Mouse (Mus musculus) spleen, postnatal 14 days (tissue): ENCODE results near the gene Mettl16.
"Not testable (repeated sequence)": the region's sequence is repeated elsewhere in the genome, so short reads cannot be mapped to it uniquely, and the experiment has no call there.

Experiments used
- DNase-seq, 2 experiments: peaks; one replicate each; pipeline ENCODE4 v3.0.0; 2021 to 2022; ENCODE audit warnings: low spot score in 2 of 2

Mettl16 gene

DNA sequence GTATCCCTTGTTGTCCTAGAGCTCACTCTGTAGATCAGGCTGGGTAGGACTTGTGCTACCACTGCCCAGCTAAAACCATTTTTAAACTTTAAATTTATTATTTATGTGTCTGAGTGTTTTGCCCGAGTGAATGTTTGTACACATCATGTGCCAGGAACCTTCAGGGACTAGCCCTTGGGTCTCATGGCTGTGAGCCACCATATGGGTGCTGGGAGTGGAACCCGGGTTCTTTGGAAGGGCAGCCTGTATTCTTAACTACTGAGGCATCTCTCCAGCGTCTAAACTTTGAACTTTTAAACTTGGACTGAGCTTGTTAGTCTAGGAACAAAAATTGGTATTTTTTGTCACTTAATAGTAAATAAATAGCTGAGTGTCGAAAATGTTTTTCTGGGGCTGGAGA is 22.2 kb downstream of the Mettl16 start:
- DNase-seq: no peak

DNA sequence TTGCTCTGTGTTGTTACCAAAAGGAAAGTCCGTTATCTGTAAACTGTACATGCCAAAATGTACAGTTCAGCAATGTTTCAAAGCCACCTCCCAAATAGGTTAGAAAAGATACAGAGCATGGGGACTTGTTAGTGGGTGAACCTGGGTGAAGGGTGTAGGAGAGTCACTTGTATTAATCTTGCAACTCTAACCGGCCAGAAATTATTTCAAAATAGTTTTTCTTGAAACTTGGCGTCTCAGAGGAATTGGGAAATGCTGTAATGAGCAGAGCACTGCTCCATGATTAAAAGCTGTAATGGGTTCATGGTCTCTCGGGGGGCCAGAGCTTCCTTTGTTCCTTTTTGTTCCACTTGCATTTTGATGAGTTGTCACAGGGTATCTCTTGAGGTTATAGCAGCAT is 30.0 kb downstream of the Mettl16 start:
- no peak for DNase-seq

DNA sequence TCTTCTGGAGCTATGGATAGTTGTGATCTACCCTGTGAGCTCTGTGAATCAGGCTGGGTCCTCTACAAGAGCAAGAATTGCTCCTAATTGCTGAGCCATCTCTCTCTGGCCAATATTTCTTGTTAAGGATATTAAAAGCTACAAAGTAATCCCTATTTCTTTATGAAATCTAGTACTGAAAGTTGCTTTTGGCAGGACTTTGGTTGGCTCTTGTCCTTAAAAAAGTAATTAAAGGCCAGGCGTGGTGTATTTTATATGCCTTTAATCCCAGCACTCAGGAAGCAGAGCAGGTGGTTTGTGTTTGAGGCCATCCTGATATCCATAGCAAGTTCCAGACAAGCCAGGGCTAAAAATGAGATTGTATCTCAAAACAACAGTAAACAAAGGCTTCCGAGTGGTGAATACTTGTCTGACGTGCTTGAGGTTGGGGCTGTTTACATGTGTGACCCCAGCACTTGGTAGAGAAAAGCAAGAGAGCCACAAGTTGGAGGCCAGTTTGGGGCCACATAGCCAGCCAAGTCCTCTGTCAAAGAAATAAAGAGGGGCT is 33.5 kb downstream of the Mettl16 start:
- DNase-seq: no peak

DNA sequence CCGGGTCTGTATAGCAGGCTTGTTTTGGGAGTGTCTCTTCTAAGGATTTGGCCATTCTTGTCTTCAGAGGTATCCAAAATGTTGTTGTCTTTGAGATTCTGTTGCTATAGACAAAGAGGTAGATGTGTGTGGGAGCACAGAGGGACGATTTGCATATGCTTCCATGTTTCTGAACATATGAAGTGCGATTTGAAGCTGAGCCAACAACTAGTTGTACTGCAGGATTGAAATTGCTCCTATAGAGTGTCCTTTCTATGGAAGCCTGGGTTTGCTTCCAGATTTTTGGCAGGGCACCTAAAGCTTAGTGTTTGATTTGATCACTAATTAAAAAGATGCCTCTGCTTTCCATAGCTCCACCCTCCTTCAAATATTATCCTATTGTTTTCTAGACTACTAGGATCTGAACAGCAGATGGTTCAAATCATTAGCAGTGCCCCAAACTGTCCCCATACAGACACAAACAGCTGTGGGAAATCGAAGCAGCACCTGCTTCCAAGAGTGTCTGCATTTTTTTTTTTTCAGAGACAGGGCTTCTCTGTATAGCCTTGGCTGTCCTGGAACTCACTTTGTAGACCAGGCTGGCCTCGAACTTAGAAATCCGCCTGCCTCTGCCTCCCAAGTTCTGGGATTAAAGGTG is 36.7 kb downstream of the Mettl16 start:
- no peak for DNase-seq

DNA sequence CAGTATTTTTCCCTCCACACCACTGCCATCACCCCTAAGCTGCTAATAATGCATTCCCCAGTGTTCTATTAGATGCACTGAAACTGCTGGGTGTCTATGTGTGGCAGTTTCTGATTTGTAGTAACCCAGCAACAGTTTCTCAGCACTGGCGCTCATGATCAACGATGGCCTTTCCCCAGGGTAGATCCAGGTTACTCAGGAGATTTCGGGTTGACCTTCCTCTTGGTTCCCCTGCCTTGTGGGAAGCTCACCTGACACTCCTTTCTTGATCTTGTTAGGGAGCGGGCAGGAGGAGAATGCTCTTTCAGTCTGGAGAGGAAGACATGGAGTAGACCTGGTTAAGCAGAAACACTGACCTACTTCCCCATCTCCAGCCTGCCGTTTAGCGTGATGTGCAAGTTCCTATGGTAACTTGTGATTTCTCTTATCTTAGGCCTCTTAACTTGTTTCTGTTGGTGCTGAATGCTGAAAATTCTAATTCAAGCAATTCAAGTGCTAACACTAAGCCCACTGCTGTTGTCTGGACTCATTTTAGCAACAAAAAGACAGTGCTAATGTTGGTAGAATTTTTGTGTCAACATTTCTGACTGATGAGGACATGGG is 37.7 kb downstream of the Mettl16 start:
- no peak for DNase-seq

DNA sequence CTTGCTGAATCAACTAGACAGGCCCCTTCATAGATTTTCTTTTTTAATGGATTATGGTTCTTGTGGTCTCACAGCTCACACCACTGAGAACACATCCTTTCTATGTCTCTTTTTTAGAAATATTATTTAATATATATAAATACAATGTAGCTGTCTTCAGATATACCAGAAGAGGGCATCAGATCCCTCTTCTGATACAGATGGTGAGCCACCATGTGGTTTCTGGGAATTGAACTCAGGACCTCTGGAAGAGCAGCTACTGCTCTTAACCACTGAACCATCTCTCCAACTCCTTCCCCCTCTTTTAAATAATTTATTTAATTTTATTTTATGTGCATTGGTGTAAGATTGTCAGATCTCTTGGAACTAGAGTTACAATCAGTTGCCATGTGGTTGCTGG is 39.5 kb downstream of the Mettl16 start:
- no peak for DNase-seq

DNA sequence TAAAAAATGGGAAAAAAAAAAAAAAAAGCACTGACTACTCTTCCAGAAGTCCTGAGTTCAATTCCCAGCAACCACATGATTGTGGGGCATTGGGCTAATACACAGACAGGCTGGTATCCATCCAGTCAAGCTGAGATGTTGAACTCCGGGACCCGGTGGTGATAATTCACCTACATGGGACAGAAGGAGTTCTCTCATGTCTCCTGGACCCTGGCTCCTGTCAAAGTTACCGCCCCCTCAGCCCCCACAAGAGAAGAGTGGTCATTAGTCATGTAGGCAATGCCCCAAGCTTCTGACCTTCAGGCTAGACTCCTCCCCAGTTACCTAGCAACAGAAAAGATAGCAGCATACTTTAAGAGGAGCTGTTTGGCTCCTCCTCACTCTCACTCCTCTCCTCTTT is 40.4 kb downstream of the Mettl16 start:
- not testable (repeated sequence) for DNase-seq

DNA sequence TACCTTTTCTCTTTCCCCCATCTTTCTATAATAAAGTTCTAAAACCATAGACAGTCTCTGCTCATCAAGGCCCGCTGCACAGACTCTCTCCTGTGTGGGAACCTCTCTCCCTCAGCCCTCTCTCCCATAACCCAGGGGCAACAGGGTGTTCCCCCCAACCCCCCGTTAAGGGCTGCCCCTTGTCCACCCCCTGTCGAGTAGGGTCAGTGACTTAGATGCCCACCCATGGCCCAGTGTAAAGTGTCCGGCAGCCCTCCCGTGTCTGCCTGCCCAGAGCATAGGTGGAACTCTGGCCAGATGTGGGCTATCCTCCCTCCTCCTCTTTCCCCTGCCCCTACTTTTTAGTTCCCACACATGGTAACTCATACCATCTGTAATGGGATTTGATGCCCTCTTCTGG is 40.9 kb downstream of the Mettl16 start:
- DNase-seq: no peak

DNA sequence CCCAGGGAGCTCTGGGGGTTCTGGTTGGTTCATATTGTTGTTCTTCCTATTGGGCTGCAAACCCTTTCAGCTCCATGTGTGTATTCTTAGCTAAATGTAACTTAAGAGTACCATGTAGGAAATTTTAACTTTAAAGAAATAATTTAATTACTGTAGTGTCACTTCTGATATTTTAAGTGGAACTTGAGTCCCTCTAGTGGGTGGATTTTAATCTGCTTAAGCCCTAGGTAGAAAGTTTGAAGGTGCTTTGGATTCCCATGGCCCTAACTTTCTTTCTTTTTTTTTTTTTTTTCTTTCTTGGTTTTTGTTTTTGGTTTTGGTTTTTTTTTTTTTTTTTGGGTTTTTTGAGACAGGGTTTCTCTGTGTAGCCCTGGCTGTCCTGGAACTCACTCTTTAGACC is 45.2 kb downstream of the Mettl16 start:
- DNase-seq: no peak

DNA sequence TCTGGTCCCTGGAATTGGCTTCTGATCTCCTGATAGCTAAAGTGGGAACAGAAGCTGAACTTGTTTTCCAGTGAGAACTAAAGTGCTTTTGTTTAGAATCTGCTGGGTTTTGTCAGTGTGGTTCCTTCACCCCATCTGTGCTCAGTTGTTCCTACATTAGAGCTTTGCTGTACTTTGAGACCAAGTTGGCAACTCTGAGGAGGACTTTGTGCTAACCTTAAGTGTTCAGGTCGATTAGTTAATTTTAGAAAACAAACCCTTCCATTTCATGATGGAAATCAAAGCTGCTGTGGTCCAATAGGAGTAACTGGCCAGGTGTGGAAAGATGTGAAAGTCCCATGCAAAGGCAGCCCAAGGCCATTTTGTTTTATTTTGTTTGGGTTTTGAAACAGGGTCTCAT is 50.3 kb downstream of the Mettl16 start:
- DNase-seq: no peak

DNA sequence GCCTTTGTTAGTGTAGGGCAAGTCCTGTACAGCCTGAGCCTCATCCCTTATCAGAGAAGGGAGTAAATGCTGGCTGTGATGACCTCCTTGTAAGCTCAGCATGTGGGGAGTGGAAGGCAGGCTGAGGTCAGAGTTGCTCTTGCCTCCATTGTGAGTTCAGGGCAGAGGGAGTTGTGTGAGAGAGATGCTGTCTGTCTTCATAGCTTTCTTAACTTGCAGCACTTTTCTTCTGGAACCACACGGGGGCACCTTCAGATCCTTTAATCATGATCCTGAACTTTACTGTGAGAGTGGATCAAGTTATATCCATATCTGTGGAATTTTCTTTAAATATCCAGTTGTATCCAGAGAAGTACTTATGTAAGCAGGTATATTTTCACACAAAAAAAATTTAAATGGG is 50.8 kb downstream of the Mettl16 start:
- DNase-seq: no peak

DNA sequence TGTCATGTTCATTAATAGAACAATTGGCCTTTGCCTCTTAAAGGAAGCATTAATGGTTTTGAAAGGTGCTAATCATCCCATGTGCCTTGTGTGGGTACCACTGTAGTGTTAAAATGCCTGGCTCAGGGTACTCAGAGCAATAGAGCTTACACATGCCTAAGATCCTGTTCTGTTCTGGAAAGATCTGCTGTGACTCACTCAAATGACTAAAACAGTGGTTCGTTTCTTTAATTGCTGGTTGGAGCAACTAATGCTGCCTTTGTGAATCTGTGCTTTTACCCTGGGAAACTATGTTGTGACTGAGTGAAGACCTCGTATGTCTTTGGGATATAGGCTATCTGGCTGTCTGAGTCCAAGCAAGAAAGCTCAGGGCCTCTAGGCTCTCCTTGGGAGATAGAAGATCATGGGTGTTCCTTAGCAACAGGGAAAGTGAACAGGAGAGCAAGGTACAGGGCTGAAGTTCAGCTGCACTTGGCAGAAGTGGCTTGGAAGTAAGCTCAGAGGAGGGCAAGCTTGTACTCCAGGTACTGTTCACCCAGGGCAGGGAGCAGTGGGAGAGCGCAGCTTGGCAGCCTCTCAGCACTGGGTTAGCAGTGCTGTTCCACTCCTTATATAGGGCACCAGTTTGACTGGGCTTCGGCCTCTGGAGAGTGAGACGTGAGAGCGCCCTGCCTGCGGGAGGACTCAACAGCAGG is 52.3 kb downstream of the Mettl16 start:
- DNase-seq: no peak

DNA sequence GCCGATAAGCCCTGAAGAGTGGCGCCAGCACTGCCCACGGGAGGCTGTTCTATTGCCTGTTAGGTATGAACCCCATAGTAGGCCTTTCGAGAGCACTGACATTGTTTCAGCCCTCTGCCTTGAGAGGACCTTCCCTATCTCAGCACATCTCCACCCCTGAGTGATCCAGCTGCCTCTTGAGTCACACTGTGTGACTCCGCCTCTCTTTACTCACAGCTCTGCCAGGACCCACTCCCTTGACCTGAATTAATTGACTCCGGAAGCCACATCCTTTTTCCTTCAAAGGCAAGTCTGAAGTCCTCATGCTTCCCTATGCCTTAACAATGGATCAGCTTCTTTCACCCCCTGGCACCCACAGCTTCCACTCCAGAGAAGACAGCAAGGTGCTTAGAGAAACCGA is 55.5 kb downstream of the Mettl16 start:
- DNase-seq: no peak

DNA sequence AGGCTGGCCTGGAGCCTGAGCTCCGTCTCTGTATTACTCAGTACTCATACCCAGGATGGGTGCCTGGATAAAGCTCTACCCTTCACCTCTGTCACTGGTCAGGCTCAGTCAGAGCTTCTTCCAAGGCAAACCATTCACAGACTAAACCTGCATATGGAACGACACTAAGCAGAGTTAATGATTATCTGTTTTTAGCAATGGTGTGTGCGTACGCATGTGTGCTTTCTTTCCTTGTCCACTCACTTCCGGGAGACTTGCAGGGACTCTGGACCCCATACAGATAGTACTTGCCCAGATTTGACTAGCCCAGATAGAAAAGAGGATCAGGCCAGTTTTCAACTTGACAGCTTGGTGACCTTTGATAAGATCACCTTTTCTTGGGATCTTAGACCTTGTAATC is 56.1 kb downstream of the Mettl16 start:
- no peak for DNase-seq

DNA sequence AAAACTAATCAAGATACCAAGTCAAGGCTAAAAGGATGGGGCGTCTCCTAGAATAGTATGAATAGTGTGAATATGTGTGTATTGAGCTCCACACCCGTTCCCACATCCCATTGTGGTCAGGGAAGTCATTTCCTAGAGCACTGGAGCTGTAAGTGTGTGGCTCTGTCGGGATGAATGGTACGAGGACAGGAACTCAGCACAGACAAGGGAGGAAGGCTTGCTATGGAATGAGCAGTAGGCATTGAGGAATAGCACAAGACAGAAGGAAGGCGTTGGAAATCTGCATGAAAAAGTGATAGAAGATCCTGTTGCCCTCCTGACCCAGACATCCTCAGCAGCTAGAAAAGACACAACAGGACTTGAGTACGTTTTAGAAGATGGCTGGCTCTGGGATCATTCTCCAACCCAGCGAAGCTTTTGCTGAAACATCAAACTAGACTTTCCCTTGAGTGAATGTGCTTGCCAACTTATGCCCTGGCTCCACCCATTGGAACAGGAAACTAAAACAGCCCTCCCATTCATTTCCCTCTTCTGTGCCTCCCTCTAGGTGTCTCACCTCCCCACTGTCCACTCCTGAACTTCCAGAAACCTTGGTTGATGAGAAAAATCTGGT is 57.3 kb downstream of the Mettl16 start:
- DNase-seq: no peak

DNA sequence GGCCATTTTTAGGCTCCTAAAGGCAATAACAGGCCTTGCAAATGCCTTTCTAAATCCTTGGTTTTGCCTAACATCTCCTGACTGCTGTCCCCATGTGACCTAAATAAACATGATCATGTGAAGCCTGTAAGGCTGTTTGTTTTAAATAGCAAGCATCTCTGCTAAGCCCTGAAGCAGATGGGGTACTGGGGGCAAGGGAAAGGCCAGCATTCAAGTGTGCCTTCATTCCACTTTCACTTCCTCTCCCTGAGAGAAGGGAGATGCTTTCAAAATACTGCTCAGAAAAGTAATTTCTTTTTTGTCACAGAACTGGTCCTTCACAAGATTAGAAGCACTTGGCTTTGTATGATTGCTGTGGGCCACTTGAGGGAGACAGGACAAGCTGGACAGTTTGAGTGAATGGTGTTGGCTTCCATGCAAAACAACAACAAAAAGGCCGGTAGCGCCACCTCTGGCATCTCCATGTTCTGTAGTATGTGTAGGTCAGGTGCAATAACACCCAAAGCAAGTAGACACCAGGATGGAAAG is 57.8 kb downstream of the Mettl16 start:
- DNase-seq: no peak

DNA sequence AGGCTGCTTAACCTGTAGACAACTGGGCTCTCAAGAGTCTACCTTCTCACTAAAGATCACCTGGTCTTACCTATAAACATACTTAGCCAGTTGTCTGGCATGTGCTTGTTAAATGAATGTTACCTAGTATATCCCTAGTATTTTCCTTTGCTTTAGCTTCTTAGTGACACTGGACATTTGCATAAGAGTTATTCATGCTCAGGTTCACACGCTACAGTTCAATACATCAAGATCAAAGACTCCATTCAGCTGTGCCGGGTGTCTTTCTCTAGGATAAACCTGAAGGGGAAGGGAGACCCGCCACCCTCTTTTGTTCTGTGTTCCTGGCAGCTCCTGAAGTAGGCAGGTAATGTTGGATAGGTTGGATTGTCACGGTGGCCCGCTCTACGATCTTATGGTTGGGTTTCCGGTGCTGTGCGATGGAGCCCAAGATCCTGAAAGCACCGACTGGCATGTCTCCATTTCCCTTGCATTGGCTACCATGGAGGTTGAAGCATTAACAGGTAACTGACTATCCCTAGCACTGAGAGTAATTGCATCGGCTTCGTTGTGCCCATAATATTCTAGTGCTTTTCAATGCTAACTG is 58.4 kb downstream of the Mettl16 start:
- DNase-seq: no peak

DNA sequence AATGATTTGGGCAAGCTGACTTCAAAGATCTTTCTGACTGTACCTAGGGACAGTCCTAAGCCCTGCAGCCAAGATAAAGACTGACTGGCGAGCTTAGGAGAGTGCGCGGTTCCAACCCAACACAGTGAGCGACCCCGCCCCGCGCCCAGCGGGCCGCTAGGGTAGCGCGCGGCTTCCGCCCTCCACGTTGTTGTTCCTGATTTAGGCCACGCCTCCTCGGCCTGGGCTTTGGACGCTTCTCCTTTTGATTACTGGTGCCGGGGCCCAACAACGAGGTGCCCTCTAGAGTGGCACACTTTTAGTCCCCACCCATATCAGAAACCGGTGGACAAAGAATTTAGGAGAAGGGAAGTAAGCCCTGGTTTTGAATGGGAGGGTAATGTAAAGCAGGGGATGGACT is 59.2 kb downstream of the Mettl16 start:
- peak; percentile 78 to 84 for DNase-seq

DNA sequence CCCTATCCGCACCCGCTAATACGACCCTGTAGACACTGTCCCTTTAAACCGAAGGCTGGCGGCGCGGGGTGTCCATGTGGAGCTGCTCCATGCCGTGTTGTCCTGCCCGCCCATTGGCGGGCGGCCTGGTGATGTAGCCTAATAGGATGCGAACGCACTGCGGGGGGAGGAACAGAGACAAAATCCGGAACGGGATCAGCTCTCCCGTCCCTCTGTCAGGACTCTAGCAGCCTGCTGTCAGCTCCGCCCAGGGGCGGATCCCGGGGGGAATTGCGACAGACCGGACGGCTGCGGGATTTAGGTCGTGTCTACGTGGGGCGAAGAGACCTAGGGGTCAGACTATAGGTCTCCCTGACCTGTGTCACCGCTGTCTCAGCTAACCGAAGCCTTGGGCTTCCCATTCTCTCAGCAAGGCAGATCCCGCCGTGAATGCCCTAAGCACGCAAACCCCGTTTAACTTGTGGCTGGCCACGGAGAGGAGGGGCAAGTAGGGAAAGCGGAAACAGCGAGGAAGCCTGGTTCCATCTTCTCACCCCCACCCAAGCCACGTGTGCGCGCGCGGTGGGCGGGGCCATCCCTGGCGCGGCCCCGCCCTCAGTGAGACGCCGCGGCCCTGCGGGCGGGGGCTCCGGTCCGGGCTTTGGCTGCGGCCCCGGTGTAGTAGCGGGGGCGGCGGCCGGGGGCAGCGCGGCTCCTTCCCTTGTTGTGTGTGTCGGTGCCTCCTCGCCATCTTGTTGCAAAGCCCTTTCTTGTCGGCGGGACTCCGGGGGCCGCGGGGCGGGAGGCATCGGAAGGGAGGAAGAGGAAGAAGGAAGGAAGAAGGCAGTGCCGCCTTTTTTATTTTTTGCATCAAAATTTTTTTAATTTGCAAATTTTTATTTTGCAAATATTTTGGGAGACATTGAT is 59.9 kb downstream of the Mettl16 start, which contains the start of gene Mnt:
Gene Mnt (plus strand): TSS at position 665 of the 906 bp plus-strand sequence.
- DNase-seq: peak; percentile 78 to 86

DNA sequence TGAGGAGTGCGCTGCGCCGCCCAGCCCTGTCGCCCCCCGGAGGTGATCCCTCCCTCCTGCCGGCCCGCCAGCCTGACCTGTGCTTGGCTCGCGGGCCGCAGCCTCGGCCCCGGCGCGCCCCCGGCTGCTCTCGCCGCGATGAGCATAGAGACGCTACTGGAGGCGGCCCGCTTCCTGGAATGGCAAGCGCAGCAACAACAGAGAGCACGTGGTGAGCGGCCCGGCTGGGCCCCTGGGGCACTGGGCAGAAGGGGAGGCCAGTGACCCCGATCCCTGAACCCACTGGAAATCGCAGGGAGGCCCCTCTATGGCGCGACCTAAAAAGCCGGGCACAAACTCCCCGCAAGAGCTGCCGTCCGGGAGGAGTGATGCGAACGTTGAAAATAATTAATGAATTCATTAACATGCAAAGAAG is 60.6 kb downstream of the Mettl16 start:
- DNase-seq: peak; percentile 24 to 49
